Mouse (Mus musculus): Measurements from ENCODE around the gene Cacng2. TPM values are rescaled to one million over a fixed set of nuclear protein-coding genes. Genes with fewer than 3 reads are reported as not detected.

Gene Cacng2
- polyA plus RNA-seq (2017; shearing (Covaris generic)): not detected

GRCm38 (mm10) chr15:78119704-78120103 lies at the start of gene Cacng2:
Gene Cacng2, minus strand, starts transcription at chr15:78120028.

GRCm38 (mm10) chr15:77970470-77971292 lies 149.1 kb downstream of the Cacng2 start, which contains the start of gene Eif3d:
Gene Eif3d, minus strand, starts transcription at chr15:77970813.

GRCm38 (mm10) chr15:77956404-77956901 lies 163.4 kb downstream of the Cacng2 start, which contains the start of gene Foxred2:
Gene Foxred2, minus strand, starts transcription at chr15:77956722.

Other genes with a start within 250 kb of the Cacng2 start
- gene Txn2, start 191.0 kb downstream of the Cacng2 start, polyA plus RNA-seq (2017; shearing (Covaris generic)): 229 TPM
- 4.9 TPM for gene Foxred2, start 163.3 kb downstream of the Cacng2 start, polyA plus RNA-seq (2017; shearing (Covaris generic))
- 221 TPM for gene Eif3d, start 149.2 kb downstream of the Cacng2 start, polyA plus RNA-seq (2017; shearing (Covaris generic))
- gene Ift27, start 54.1 kb upstream of the Cacng2 start, polyA plus RNA-seq (2017; shearing (Covaris generic)): 67.5 TPM
- not detected for gene Pvalb, start 86.4 kb upstream of the Cacng2 start, polyA plus RNA-seq (2017; shearing (Covaris generic))
- 254 TPM for gene Ncf4, start 124.8 kb upstream of the Cacng2 start, polyA plus RNA-seq (2017; shearing (Covaris generic))
- gene Csf2rb2, start 185.7 kb upstream of the Cacng2 start, polyA plus RNA-seq (2017; shearing (Covaris generic)): 0.27 TPM
- gene Csf2rb, start 205.7 kb upstream of the Cacng2 start, polyA plus RNA-seq (2017; shearing (Covaris generic)): 0.24 TPM

All from activated CD4-positive, CD25-positive, alpha-beta regulatory T cell, adult 9 weeks (primary cell).